Mouse (Mus musculus) adrenal gland, postnatal 25 days (tissue): ENCODE results near the gene Kcnma1. TPM values are rescaled to one million over a fixed set of nuclear protein-coding genes. Genes with fewer than 3 reads are reported as not detected.

Source experiments
- DNase-seq: peaks from one replicate; pipeline ENCODE4 v3.0.0; 2021; ENCODE audit warnings: mixed read lengths
- long read RNA-seq: library from polyadenylated mRNA; stranded (forward); transcript quantifications from one replicate; pipeline ENCODE4 v2.0.0, GENCODE M21; 2021
- total RNA-seq: library from RNA; stranded (reverse); gene quantifications from 2 replicates; pipeline ENCODE4 v1.2.3, GENCODE M21; 2021

Gene Kcnma1
- 60.0 and 64.0 TPM in 2 replicates for total RNA-seq
- long read RNA-seq, partial matches to known transcripts: 1 of 4 reads
- long read RNA-seq, other reads (novel, unspliced or antisense): 3 of 4 reads

GRCm38 (mm10) chr14:24014391-24014790, at the start of gene Kcnma1:
Gene Kcnma1 (minus strand): TSS chr14:24014491.
- DNase-seq: no peak

DNA sequence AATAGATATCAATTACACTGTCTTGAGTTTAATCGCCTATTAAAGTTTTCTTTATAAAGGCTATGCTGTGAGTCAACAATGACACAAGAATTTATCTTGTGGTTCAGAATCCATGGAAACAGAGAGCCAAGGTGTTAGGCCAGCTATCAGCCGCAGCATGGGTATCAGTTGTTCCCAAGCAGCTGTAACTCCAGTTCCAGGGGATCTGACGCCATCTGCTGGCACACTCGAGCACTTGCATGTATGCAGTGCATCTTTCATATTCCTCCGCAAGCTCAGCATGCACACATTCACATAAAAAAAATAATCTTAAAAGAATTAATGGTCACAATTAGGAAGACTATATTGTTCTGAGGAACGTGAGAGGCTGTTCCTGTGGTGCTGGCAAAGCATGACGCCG, 45.5 kb upstream of the Kcnma1 start:
- DNase-seq: peak; percentile 63

DNA sequence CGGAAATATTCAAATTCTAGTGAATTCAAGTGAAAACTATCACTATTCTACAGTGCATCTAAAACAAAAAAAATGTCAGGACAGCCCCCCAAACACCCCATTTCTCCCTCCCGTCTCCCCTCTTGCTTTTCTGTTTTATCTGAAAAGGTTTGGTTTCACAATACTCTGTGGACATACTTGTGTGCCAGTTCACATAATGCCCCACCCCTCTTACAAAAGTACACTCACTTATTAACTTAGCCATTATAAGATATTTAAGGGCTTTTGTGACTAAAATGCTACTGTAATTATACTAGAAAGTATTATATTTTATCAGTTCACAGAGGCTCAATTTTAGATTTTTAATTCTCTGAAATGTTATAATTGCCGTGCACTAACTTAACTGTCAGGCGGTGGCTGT, 45.0 kb upstream of the Kcnma1 start:
- no peak for DNase-seq

DNA sequence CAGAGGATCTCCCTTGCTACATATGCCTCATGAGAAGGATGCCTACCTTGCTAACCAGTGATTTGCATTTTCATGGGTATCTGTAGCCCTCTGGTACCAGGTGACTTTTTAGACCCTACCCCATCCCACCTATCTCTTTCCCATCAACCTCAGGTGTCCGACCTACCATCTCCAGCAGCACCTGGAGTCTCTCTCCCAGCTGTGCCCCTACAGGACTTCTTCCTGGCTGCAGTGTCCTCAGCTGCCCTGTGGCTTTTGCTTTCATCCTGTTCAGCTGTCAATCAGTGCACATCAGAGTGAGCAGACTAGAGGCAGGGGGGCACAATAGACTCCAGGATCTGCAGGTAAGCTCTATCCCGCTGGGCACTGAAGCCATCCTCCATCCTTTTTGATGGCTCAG, 37.5 kb upstream of the Kcnma1 start:
- no peak for DNase-seq

- no peak for DNase-seq
Measured at GRCm38 (mm10) chr14:24036609-24037008, 22.3 kb upstream of the Kcnma1 start.

DNA sequence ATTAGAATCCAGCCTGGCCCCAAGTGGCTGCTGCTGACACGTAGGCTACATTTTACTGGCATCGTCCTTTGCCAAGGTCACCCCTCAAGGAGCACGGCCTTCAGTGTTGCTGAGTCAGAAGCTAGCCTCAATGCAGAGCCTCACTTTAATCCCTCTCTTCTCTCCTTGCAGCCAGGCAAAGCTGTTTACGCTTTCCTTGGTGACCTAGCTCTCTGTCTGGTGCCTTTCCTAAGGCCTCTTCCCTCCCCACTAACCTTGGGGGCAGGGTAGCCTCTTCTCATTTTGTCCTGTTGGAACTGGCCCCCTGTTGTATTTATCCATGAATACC, 21.9 kb upstream of the Kcnma1 start:
- DNase-seq: peak; percentile 56

- peak; percentile 35 for DNase-seq
Measured at GRCm38 (mm10) chr14:24035486-24036207, 21.4 kb upstream of the Kcnma1 start.

- no peak for DNase-seq
Measured at GRCm38 (mm10) chr14:24032876-24033389, 18.6 kb upstream of the Kcnma1 start.

GRCm38 (mm10) chr14:24032201-24032600, 17.9 kb upstream of the Kcnma1 start:
- DNase-seq: no peak

DNA sequence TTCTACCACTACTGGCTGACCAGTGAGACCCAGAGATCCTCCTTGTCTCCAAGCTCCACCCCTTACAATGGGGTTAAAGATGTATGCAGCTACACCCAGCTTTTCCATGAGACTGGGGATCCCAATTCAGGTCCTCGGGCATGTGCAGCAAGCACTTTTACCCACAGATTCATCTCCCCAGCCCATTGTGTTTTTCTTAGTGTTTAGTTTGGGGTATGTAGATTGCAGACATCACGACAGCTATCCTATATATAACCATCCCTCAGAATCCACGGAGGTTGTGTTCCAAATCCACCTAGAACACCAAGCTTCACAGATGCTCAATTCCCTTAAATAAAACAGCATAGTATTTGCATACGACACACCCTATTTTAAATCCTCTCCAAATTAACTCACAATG, 6.4 kb upstream of the Kcnma1 start:
- no peak for DNase-seq

GRCm38 (mm10) chr14:24009978-24010377, 4.3 kb downstream of the Kcnma1 start:
- no peak for DNase-seq

- peak; percentile 90 for DNase-seq
Measured at GRCm38 (mm10) chr14:24008252-24008651, 6.0 kb downstream of the Kcnma1 start.

DNA sequence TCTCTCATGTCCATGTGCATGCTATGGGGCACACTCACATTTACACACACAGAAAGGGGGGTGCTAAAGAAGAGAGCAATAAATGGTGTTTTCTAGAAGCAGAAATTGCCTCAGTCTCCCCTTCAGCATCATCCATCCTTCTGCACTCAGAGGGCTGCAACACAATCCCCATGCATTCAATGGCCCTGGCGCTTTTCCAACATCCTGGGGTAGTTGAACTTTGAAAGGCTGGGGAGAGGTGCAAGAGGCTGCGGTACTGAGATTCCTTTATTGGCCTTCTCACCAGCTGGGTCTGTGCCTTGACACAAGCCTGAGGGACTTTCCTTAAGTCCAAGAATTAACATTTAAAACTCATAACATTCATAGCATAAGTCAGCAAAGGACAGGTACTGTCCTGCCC, 8.0 kb downstream of the Kcnma1 start:
- peak; percentile 33 for DNase-seq

GRCm38 (mm10) chr14:24004471-24005271, 9.6 kb downstream of the Kcnma1 start:
- peak; percentile 62 for DNase-seq

- peak; percentile 67 for DNase-seq
Measured at GRCm38 (mm10) chr14:24003450-24004381, 10.6 kb downstream of the Kcnma1 start.

GRCm38 (mm10) chr14:24002647-24003046, 11.6 kb downstream of the Kcnma1 start:
- no peak for DNase-seq

DNA sequence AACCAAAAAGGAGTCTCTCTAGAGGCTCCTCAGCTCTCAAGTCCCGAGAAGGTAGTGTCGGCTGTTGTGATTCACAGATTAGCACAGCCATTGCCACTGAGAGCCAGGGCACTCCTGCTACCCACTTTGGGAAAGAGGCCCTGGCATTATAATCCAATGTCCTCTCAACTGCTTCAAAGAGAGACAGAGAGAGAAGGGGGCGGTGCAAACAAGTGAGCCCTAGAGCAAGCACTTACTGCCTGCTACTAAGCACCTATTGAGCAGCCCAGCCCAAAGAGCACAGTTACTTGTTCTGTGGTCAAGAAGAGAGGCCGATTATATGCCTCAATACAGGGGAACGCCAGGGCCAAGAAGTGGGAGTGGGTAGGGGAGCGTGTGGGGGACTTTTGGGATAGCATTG, 16.4 kb downstream of the Kcnma1 start:
- DNase-seq: no peak

DNA sequence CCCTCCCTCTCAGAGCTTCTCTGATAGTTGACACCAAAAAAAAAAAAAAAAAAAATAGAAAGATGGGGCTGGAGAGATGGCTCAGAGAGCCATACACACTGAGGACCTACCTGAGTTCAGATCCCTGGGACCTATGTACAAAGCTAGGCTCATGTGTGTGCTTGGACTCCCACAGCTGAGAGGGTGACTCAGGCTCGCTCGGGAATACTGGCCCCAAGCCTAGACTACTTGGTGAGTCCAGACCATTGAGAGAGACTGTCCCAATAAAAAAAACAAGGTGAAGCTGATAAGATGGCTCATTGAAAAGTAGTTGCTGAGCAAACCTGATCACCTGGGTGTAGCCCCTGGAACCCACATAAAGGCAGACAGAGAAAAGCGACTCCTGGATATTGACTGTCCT, 18.5 kb downstream of the Kcnma1 start:
- DNase-seq: peak; percentile 28

DNA sequence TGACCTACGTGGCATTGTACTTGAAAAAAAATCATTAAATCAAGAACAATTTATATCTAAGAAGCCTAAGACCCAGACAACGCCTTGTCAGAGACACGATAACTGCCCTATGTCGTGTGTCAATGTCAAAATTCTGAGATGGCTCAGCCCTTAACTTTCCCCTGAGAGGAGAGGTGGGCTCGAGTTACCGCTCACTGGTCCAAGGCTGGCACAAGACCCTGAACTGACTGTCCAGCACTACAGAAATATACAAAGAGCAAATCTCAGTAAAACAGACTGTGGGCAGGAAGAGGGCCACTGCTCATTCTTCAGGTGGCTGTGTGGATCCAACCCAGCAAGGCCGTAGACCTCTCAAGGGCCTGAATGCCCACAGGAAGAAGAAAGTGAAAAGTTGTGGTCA, 23.4 kb downstream of the Kcnma1 start:
- DNase-seq: no peak

GRCm38 (mm10) chr14:23989696-23990095, 24.6 kb downstream of the Kcnma1 start:
- no peak for DNase-seq

- no peak for DNase-seq
Measured at GRCm38 (mm10) chr14:23982205-23982604, 32.1 kb downstream of the Kcnma1 start.

DNA sequence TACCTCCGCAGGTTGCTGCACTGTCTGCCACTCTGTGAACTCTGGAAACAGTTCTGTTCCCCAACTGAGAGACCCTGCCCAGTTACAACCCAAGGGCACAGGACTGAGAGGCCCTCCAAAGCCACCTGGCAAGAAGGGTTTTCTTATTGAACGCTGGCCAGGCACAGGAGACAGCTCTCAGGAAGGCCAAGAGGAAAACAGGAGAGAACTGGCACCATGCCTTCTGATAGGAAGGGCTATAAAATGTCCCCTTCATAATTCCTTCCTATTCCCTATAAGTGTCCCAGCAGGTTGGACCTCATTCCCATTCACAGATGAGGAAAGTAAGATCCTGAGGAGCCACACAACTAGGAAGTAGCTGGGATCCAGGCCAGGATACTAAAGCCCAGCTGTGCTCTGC, 39.6 kb downstream of the Kcnma1 start:
- DNase-seq: no peak
